Mouse (Mus musculus): ENCODE measurements around the gene Galnt9.

- TF ChIP-seq CTCF (IDR thresholded peaks at IDR 0.05; ENCODE audit: borderline replicate concordance, insufficient read depth, low read length) = no peak
- TF ChIP-seq POLR2A (IDR thresholded peaks at IDR 0.05; ENCODE audit: low read depth, low read length) = no peak
Observed at GRCm38 (mm10) chr5:110525701-110526100, 18.5 kb upstream of the Galnt9 start.
